Mouse (Mus musculus) stomach, embryonic 14.5 days (tissue): Measurements from ENCODE around the gene Armc5. TPM values are rescaled to one million over a fixed set of nuclear protein-coding genes. Genes with fewer than 3 reads are reported as not detected.

Source experiments
- ATAC-seq: fragments of 200-750 bp; cut with Nextera tagmentation; 2 replicates; pipeline ENCODE4 v1.8.0; 2017; ENCODE audit warnings: low read depth, moderate TSS enrichment; ENCODE audit not compliant: insufficient number of reproducible peaks, insufficient read depth, low FRiP score
- H3K27ac ChIP-seq: fragments of 300-500 bp; sonication (generic); 2 replicates; pipeline ENCODE4 v1.5.1; 2014; ENCODE audit warnings: mild to moderate bottlenecking, low read length, moderate library complexity, mixed read lengths
- H3K27me3 ChIP-seq: fragments of 300-500 bp; sonication (generic); 2 replicates; pipeline ENCODE4 v1.6.1; 2014; ENCODE audit warnings: low read length, control low read depth, mixed read lengths; ENCODE audit not compliant: control insufficient read depth, insufficient read depth
- H3K36me3 ChIP-seq: fragments of 300-500 bp; sonication (generic); 2 replicates; pipeline ENCODE4 v1.6.1; 2014; ENCODE audit warnings: mild to moderate bottlenecking, control low read depth, low read length, moderate library complexity, mixed read lengths; ENCODE audit not compliant: control insufficient read depth, insufficient read depth
- H3K4me1 ChIP-seq: fragments of 300-500 bp; sonication (generic); 2 replicates; pipeline ENCODE4 v1.6.1; 2014; ENCODE audit warnings: low read length, control low read depth, mixed read lengths; ENCODE audit not compliant: control insufficient read depth, insufficient read depth
- H3K4me2 ChIP-seq: fragments of 300-500 bp; sonication (generic); replicated peaks from 2 replicates; pipeline ENCODE4 v1.6.1; 2014; ENCODE audit warnings: low read depth, low read length, control low read depth
- H3K4me3 ChIP-seq: fragments of 300-500 bp; sonication (generic); 2 replicates; pipeline ENCODE4 v1.5.1; 2014; ENCODE audit warnings: low read depth, low read length, control low read depth
- H3K9ac ChIP-seq: fragments of 300-500 bp; sonication (generic); replicated peaks from 2 replicates; pipeline ENCODE4 v1.6.1; 2014; ENCODE audit warnings: low read depth, mild to moderate bottlenecking, control low read depth, low read length, moderate library complexity, mixed read lengths
- H3K9me3 ChIP-seq: fragments of 300-500 bp; sonication (generic); 2 replicates; pipeline ENCODE4 v1.6.1; 2016; ENCODE audit warnings: low read depth, low read length, control low read depth; ENCODE audit not compliant: control insufficient read depth
- WGBS: fragments of 180-500 bp; shearing (Covaris S2); extraction: QIAGEN DNeasy Blood & Tissue Kit; methylation state at CpG from one replicate; pipeline ENCODE4 v1.1.7; 2014; 5-methylcytosine and 5-hydroxymethylcytosine counted together
- microRNA-seq: library from miRNA; unstranded; fragments of <30 nt; microRNA quantifications from one replicate; pipeline ENCODE4, GENCODE M21; 2016
- polyA plus RNA-seq: library from polyadenylated mRNA; unstranded; fragments of >200 nt; fragmentation: Nextera tagmentation; extraction: Ambion mirVana; gene quantifications from 2 replicates; pipeline ENCODE4 v1.2.1, GENCODE M21; 2014

The Armc5 gene
- polyA plus RNA-seq, 1 experiment from 2014 or later = 11.5 TPM

DNA sequence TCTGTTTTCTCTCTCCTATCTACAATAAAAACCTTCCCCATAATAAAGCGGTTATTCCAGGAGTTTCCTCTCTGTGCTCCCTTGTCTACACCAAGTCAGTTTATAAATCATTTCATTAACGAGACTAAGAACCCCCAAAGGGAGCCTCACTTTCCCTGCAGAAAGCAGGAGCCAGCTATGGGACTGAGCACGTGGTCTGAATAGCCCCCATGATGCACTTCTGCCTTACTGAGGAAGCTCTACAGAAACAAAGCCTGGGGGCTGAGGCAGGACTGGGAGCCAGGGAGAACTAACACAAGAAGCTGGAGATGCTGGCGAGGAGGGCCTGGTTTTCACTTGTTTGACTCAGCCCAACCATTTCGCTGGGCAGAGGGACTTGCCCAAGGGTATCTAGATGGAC lies 46.9 kb downstream of the Armc5 start:
- Histone ChIP-seq H3K4me3 (no peak overlapping the region), H3K9ac (no peak overlapping the region), H3K4me2 (no peak overlapping the region), H3K9me3 (no peaks in the 10 kb centered on the region), H3K36me3 (peaks cover 20% of the 10 kb centered on the region; the same call in 1 of the 2 replicates), H3K4me1 (no peaks in the 10 kb centered on the region), H3K27me3 (no peaks in the 10 kb centered on the region), H3K27ac (no peak overlapping the region; the same call in 1 of the 2 replicates)
- ATAC-seq = no peak
- 51% methylated on average over 5 of the region's 5 CpGs for WGBS

DNA sequence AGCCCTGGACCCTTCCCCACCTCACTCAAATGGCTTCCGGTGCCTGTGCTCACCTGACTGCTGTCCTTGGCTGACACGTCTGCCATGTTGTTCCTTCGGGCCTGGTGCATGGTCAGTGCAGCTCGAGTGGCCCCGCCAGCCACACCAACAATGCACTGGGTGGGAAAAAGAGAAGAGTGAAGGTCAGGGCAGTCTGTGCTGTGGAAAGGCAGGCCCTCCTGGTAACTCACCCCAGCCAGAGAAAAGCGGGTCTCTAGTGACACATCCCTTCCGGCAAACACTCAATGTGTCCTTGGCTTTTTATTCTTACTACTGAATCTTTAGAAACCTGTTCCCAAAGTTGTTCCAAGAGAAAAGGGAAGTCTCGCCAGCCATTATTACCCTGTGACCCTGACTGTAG lies 47.9 kb downstream of the Armc5 start:
- Histone ChIP-seq H3K9ac (no peak overlapping the region), H3K4me3 (no peak overlapping the region), H3K27ac (no peak overlapping the region), H3K4me2 (no peak overlapping the region), H3K36me3 (peaks cover 22% of the 10 kb centered on the region; the same call in 1 of the 2 replicates), H3K4me1 (no peaks in the 10 kb centered on the region), H3K9me3 (no peaks in the 10 kb centered on the region), H3K27me3 (no peaks in the 10 kb centered on the region)
- no peak for ATAC-seq
- 87% methylated on average over 8 of the region's 8 CpGs for WGBS

DNA sequence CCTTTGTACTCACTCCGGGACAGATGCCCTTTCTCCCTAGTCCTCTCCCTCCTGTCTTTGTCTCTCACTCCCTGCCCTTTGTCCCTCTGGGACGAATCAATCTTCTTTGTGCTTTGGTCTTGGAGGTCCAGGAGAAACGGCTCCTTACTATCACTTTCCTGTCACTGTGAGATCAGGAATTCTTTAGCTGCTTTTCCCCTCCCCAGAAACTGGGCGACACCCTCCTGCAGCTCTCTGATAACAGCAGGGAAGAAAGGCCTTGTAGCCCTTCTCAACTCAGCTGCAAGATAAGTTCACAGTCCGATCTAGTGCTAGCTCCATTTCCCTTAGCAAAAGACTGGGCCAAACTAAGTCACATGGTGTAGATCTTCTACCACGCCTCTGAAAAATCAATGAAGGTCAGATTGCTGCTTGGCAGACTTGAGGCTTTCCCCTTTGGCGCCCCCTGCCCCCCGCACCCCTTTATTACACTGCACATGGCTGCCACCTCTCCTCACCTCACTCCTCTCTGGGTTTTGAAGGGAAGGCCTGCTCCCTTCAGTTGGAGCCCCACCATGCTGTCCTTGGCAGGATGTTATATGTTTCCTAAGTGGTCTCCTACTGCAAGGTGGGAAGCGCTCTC lies 51.9 kb downstream of the Armc5 start:
- no peak overlapping the region for H3K9ac ChIP-seq
- H3K27ac ChIP-seq = peak overlapping the region; percentile 64
- H3K27me3 ChIP-seq = no peaks in the 10 kb centered on the region
- no peak overlapping the region for H3K4me3 ChIP-seq
- H3K4me1 ChIP-seq = no peaks in the 10 kb centered on the region
- WGBS = 21% methylated on average over 9 of the region's 9 CpGs
- ATAC-seq = peak; percentile 86
- peaks cover 25% of the 10 kb centered on the region; the same call in 1 of the 2 replicates for H3K36me3 ChIP-seq
- H3K4me2 ChIP-seq = no peak overlapping the region
- H3K9me3 ChIP-seq = no peaks in the 10 kb centered on the region

Small RNA genes within 50 kb of the gene (microRNA-seq; reads per million reads assigned to microRNA genes)
- 0.78 reads per million for gene Mir3103

Other genes starting within 250 kb of the Armc5 start
- 71.4 and 74.6 TPM in 2 replicates for gene Pycard, start 243.5 kb upstream of the Armc5 start, polyA plus RNA-seq
- gene Trim72, start 233.4 kb upstream of the Armc5 start, polyA plus RNA-seq = 0.19 TPM in 1 of 2 replicates, not detected in the other
- gene Itgam, start 174.7 kb upstream of the Armc5 start, polyA plus RNA-seq = 0.77 TPM in 2 replicates
- not detected in 2 replicates for gene Gm49368, start 174.7 kb upstream of the Armc5 start, polyA plus RNA-seq
- 0.17 TPM in 1 of 2 replicates, not detected in the other for gene Itgax, start 107.8 kb upstream of the Armc5 start, polyA plus RNA-seq
- not detected in 2 replicates for gene Itgad, start 83.0 kb upstream of the Armc5 start, polyA plus RNA-seq
- 0.41 TPM in 1 of 2 replicates, not detected in the other for gene Cox6a2, start 31.0 kb upstream of the Armc5 start, polyA plus RNA-seq
- 9.7 and 9.9 TPM in 2 replicates for gene 9130023H24Rik, start 689 bp downstream of the Armc5 start, polyA plus RNA-seq
- gene Tgfb1i1, start 9.5 kb downstream of the Armc5 start, polyA plus RNA-seq = 203 and 205 TPM in 2 replicates
- gene Slc5a2, start 28.3 kb downstream of the Armc5 start, polyA plus RNA-seq = 1.00 and 2.5 TPM in 2 replicates
- gene BC017158, start 60.8 kb downstream of the Armc5 start, polyA plus RNA-seq = 36.8 and 42.8 TPM in 2 replicates
- 32.6 TPM in 2 replicates for gene Rgs10, start 181.4 kb downstream of the Armc5 start, polyA plus RNA-seq
- gene Tial1, start 224.4 kb downstream of the Armc5 start, polyA plus RNA-seq = 46.6 and 48.8 TPM in 2 replicates